Mouse (Mus musculus): ENCODE measurements around the gene Abhd2. TPM values are rescaled to one million over a fixed set of nuclear protein-coding genes. Genes with fewer than 3 reads are reported as not detected.

The Abhd2 gene
- polyA plus RNA-seq, 1 experiment from 2014 or later = 5.6 TPM

GRCm38 (mm10) chr7:79395186-79395585 lies 122.2 kb downstream of the Abhd2 start:
- H3K27me3 ChIP-seq (replicated peaks) = no peaks in the 10 kb centered on the region
- 0 out of 2 replicates have a peak, but pooled peaks cover 2% of the 10 kb centered on the region for H3K4me1 ChIP-seq (replicated peaks)
- H3K9ac ChIP-seq = no peak overlapping the region
- no peak overlapping the region for H3K27ac ChIP-seq (ENCODE audit: poor library complexity, severe bottlenecking)
- no peaks in the 10 kb centered on the region for H3K9me3 ChIP-seq (replicated peaks)
- ATAC-seq (ENCODE audit: insufficient number of reproducible peaks, low FRiP score) = no peak
- no peak overlapping the region for H3K4me2 ChIP-seq
- H3K4me3 ChIP-seq = no peak overlapping the region
- WGBS = 81% methylated on average over 7 of the region's 7 CpGs
- H3K36me3 ChIP-seq = no peaks in the 10 kb centered on the region; the same call in 1 of the 2 replicates

DNA sequence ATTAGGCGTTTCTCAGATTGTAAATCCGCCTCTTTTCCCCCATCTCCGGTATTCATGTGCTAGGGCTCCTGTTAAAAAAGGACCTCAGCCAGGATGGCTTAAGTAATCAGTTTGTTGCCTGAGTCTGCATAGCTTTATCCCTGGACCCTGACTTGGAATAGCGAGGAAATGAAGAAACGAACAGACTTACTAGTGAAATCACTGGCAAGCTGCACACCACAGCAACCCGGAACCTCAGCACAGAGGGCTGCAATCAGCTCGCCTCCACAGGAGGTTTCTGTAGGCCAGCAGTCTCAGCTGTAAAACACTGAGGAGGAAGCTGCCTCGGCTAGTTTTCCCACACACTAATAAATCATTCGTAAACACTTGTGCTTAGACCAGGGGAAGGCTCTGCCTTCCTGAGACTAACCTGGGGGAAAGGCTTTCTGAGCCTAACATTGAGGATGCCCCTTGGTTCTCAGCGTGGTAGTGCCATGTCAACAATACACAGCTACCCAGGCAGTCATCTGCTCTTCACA lies 124.5 kb downstream of the Abhd2 start:
- Histone ChIP-seq H3K4me3 (no peak overlapping the region), H3K27me3 (replicated peaks) (no peaks in the 10 kb centered on the region), H3K27ac (ENCODE audit: poor library complexity, severe bottlenecking) (no peak overlapping the region), H3K9ac (no peak overlapping the region), H3K9me3 (replicated peaks) (no peaks in the 10 kb centered on the region), H3K4me2 (no peak overlapping the region), H3K4me1 (replicated peaks) (0 out of 2 replicates have a peak, but pooled peaks cover 2% of the 10 kb centered on the region), H3K36me3 (no peaks in the 10 kb centered on the region; the same call in 1 of the 2 replicates)
- ATAC-seq (ENCODE audit: insufficient number of reproducible peaks, low FRiP score) = no peak
- 77% methylated on average over 10 of the region's 10 CpGs for WGBS

DNA sequence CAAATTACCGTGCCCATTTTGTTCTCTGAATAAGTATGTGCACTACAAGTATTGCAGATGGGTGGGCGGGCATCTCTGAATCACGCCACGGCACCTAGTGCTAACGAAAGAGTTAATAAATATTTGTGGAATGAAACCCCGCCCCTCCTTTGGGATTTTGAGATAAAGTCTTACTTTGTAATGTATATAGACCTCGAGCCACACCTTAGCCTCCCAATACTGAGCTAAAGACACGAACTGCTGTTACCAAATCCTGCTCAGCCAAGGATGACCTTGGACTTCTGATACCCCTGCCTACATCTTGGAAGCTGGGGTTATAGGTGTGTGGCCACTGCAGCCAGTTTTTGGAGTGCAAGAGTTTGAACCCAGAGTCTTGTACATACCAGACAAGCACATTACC lies 125.4 kb downstream of the Abhd2 start:
- 82% methylated on average over 8 of the region's 8 CpGs for WGBS
- Histone ChIP-seq H3K36me3 (peaks cover 2% of the 10 kb centered on the region), H3K9me3 (replicated peaks) (no peaks in the 10 kb centered on the region), H3K4me1 (replicated peaks) (no peaks in the 10 kb centered on the region), H3K27ac (ENCODE audit: poor library complexity, severe bottlenecking) (no peak overlapping the region), H3K4me2 (no peak overlapping the region), H3K9ac (no peak overlapping the region), H3K4me3 (no peak overlapping the region), H3K27me3 (replicated peaks) (no peaks in the 10 kb centered on the region)
- no peak for ATAC-seq (ENCODE audit: insufficient number of reproducible peaks, low FRiP score)

- no peak overlapping the region for H3K27ac ChIP-seq (ENCODE audit: poor library complexity, severe bottlenecking)
- H3K36me3 ChIP-seq = peaks cover 4% of the 10 kb centered on the region
- no peaks in the 10 kb centered on the region for H3K4me1 ChIP-seq (replicated peaks)
- no peak overlapping the region for H3K4me2 ChIP-seq
- no peaks in the 10 kb centered on the region for H3K27me3 ChIP-seq (replicated peaks)
- 71% methylated on average over 12 of the region's 12 CpGs for WGBS
- H3K9ac ChIP-seq = no peak overlapping the region
- ATAC-seq (ENCODE audit: insufficient number of reproducible peaks, low FRiP score) = no peak
- H3K4me3 ChIP-seq = no peak overlapping the region
- H3K9me3 ChIP-seq (replicated peaks) = no peaks in the 10 kb centered on the region
Observed at GRCm38 (mm10) chr7:79398971-79399370, 126.0 kb downstream of the Abhd2 start.

DNA sequence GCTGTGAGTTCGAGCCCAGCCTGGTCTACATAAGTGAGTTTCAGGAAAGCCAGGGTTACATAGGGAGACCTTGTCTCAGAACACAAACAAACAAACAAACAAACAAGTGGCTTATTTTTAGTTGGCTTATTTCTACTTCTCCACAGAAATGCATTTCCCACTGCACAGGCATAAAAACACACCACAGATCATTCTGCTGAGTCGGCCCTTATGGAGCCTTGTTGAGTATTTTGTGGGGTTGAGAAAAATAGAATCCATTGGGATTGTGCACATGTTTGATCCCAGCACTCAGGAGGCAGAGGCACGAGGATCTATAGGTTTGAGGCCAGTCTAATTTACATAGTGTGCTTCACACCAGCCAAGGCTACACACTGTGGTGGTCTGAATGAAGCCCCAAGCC lies 127.3 kb downstream of the Abhd2 start:
- no peak overlapping the region for H3K27ac ChIP-seq (ENCODE audit: poor library complexity, severe bottlenecking)
- H3K36me3 ChIP-seq = peaks cover 4% of the 10 kb centered on the region
- WGBS = 78% methylated on average over 3 of the region's 3 CpGs
- no peaks in the 10 kb centered on the region for H3K27me3 ChIP-seq (replicated peaks)
- H3K4me2 ChIP-seq = no peak overlapping the region
- ATAC-seq (ENCODE audit: insufficient number of reproducible peaks, low FRiP score) = no peak
- H3K9me3 ChIP-seq (replicated peaks) = no peaks in the 10 kb centered on the region
- H3K4me3 ChIP-seq = no peak overlapping the region
- no peak overlapping the region for H3K9ac ChIP-seq
- H3K4me1 ChIP-seq (replicated peaks) = no peaks in the 10 kb centered on the region

DNA sequence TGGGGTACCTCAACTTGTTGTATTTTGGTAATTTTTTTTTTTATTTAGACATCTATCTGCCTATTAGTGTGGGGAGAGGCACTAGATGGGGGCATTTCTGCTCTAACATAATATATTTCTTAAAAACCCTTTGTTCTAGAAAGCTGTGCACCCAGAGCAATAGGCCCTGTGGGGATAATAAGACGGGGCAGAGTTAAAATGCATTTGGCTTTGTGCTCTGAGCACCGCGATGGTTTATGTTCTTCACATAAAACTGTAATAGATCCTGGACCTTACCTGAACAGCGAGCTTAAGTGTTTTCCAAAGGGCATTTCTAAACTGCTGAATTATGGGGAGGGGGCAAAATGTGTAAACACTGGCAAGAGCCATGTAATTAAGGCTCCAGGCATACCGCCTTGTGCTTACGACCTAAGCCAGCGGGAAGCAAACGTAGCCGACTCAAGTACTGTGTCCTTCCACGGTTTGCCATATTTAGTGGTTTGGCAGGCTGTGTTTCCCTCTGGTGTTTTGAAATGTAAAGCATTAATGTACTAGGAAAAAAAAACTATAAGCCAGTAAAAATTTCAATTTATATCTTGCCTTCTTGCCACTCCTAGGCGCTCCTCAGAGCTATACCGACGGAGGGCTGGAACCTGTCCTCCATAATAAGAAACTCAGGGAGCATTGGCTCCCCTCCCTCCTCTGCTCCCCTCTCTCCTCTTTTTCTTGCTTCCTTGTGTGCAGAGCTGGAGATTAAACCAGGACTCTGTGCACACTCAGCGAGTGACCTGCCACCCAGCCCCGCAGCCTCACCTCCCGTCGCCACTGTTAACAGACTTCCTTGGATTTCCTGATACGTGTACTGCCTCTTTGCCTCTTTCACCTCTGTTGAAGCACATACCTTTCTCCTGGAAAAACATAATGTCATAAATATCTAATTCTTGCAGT lies 141.7 kb downstream of the Abhd2 start:
- H3K36me3 ChIP-seq = peaks cover 2% of the 10 kb centered on the region
- no peaks in the 10 kb centered on the region for H3K27me3 ChIP-seq (replicated peaks)
- no peak overlapping the region for H3K27ac ChIP-seq (ENCODE audit: poor library complexity, severe bottlenecking)
- H3K4me3 ChIP-seq = no peak overlapping the region
- H3K9me3 ChIP-seq (replicated peaks) = no peaks in the 10 kb centered on the region
- H3K4me2 ChIP-seq = no peak overlapping the region
- 86% methylated on average over 18 of the region's 18 CpGs for whole genome bisulfite sequencing
- H3K4me1 ChIP-seq (replicated peaks) = no peaks in the 10 kb centered on the region
- no peak for ATAC-seq (ENCODE audit: insufficient number of reproducible peaks, low FRiP score)
- H3K9ac ChIP-seq = no peak overlapping the region

Other genes with a start within 250 kb of the Abhd2 start
- 0.60 and 0.94 TPM in 2 replicates for gene Acan, start 219.7 kb upstream of the Abhd2 start, polyA plus RNA-seq (2016; fragmentation: Nextera tagmentation; extraction: Ambion mirVana)
- gene Hapln3, start 142.2 kb upstream of the Abhd2 start, polyA plus RNA-seq (2016; fragmentation: Nextera tagmentation; extraction: Ambion mirVana) = 1.5 and 2.4 TPM in 2 replicates
- 263 and 264 TPM in 2 replicates for gene Mfge8, start 124.1 kb upstream of the Abhd2 start, polyA plus RNA-seq (2016; fragmentation: Nextera tagmentation; extraction: Ambion mirVana)
- not detected in 2 replicates for gene Rlbp1, start 113.8 kb downstream of the Abhd2 start, polyA plus RNA-seq (2016; fragmentation: Nextera tagmentation; extraction: Ambion mirVana)
- 12.0 and 12.2 TPM in 2 replicates for gene Fanci, start 118.7 kb downstream of the Abhd2 start, polyA plus RNA-seq (2016; fragmentation: Nextera tagmentation; extraction: Ambion mirVana)
- gene Polg, start 193.2 kb downstream of the Abhd2 start, polyA plus RNA-seq (2016; fragmentation: Nextera tagmentation; extraction: Ambion mirVana) = 37.9 and 39.6 TPM in 2 replicates

All from heart, embryonic 12.5 days (tissue).